Mouse (Mus musculus): Measurements from ENCODE around the gene Twistnb.

Twistnb gene

DNA sequence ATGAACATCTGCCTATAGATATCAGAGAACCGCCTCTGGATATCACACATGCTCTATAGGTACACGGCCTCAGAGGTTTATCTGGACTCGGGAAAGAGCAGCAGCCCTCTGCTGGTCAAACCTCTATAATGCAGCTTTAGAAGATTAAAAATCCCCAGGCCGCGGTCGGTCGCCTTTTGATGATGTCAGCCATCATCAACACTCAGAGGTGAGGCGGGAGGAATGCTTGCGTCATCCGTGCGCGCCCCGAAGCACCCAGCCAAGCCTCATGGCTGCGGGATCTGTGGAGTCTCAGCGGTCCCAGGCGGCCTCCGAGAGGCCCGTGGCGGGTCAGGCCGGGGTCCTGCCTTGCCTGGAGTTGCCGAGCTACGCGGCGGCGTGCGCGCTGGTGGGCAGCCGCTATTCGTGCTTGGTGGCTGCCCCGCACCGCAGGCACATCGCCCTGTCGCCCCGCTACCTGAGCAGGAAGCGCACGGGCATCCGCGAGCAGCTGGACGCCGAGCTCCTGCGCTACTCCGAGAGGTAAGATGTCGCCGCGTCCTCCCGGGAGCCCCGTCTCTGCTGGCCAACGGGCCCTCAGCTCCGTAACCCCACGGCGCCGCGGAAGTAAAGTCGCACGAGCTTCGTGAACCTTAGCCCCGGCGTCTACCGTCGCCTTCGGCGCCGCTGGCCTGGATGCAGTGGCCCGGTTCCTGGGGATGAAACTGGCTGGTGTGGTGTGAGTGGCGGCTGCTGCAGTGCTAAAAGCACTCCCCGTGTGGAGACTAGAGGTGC, at the start of gene Twistnb:
Twistnb (plus strand) TSS at position 249 of the 774 bp plus-strand sequence.
- DNase-seq (ENCODE audit: low spot score): peak; percentile 99

GRCm38 (mm10) chr12:33388842-33389241, 40.6 kb upstream of the Twistnb start:
- DNase-seq (ENCODE audit: low spot score): peak; percentile 83

DNA sequence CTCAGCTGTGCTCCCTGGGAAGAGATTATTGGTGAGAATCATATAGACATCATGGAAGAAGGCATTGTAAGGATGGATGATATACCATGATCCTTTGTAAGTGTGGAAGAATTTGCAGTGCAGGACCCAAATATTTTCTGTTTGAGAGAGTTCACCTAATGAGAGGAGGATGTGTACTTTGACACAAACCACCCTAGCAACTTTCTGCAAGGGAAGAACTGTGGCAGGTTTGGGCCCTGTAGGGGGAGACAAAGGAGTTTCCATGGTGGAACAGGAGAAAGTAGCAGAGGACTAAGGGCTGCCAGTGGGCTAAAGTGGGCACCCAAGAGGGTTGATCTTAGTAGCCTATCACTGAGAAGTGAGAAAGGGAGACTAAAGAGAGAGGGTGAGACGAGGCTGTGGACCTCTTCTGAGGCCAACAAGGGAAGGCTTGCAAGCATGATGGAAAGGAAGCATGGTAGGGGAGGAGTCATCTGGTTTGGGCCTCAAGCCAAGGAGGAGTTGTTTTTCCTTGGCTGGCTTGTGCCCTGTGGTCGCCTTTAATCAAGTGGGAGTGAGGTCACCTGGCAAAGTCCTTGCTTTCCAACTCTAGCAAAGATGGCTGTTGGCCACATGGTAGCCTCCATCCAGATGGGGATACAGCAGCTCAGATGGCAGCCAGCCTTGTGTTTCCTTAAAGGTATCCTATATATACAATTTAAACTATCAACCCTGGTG, 38.4 kb upstream of the Twistnb start:
- DNase-seq (ENCODE audit: low spot score): no peak

DNA sequence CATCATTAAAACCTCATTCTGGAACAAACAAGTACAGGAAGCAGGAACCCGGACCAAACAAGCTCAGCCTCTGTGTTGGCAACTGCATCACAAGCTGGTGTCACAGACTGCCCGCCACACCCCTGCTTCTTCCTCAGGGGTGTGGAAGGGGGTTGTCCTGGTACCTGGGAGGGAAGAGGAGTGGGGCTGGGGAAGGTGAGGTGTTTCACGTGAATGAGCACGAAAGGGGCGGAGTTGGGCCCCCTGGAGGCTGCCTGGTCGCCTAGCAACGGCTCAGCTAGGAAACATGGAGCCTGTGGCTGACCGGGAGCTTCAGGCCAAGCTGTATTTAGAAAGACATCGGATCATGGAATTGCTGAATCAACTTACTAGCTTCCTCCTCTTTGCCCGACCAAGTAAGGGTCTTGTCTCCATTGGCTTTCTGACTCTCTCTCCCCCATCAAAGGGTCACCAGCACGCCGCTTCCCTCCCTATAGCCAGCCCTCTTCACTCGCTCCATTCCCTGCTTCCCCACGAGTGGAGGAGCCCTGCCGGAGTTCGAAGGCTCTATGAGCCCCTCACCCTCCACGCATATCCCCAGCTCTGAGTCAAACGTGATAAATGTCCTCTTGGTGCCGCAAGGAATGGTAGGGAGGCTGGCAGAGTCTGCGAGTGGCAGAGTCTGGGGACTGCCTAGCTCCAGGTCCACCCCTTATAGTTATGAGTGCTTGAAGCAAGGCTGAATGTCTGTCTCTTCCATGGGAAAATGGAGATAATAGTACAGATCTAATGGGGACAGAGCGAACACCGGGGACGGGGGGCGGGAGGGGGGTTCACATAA, 34.4 kb upstream of the Twistnb start, which contains the start of gene Efcab10:
Efcab10 (plus strand) TSS at position 51 of the 820 bp plus-strand sequence.
- peak; percentile 65 for DNase-seq (ENCODE audit: low spot score)

DNA sequence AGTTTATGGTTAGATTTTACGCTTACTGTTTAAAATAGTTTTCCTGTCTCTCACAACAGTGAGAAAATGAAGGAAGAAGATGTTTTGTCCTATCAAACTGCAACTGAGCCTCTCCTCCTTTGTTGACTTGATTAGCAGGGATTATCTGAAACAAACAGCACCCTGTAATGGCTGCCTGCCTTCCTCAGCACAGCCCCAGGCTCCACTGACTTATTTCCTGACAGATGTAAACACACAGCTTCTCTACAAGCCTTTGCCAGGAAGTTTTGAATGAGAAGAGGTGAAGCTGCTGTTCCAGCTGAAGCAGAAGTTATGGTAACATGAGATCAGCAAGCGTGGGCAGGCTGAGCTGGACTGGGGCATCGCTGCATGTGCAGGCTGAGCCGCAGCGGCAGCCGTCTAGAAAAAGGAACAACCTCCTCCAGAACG, 26.2 kb upstream of the Twistnb start:
- no peak for DNase-seq (ENCODE audit: low spot score)

DNA sequence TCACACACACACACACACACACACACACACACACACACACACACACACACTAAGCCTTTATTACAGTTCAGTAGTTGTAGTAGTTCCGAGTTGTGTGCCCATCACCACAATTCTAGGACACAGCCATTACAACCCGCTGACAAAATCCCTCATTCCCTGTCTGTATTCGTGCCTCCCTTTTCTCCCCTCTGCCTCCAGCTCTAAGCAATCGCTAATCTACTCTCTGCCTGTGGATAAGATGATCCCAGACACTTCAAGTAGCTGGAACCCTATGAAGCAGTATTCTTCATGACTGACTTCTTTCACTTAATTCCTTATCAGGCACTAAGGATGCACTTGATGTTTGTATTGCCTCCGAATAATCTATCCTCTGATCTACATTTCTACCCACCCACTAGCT, 24.4 kb upstream of the Twistnb start:
- no peak for DNase-seq (ENCODE audit: low spot score)

- DNase-seq (ENCODE audit: low spot score): no peak
Observed at GRCm38 (mm10) chr12:33405398-33406026, 23.9 kb upstream of the Twistnb start.

DNA sequence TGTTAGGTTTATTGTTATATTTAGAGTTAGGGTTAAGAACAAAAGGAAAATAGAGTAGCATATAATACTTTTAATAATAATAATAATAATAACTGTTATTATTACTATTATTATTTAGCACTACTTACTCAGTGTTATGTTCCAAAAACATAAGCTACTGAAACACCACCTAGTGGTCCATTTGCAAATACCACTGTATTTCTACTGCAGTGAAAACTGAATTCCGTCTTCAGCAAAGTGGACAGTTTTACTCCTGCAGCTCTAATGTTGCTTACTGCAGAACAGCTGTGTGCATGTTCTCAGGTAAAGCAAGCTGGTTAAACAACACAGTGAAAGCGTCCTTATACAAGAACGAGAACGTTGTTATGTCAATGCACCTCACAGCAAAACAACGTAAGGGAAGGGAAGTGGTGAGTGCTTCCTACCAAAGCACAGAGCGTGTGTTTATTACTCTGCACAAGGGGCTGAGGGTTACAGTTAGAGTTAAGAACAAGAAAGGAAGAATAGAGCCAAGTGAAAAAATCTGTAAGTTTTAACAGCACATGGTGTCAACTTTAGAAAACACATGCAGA, 17.8 kb upstream of the Twistnb start:
- no peak for DNase-seq (ENCODE audit: low spot score)

DNA sequence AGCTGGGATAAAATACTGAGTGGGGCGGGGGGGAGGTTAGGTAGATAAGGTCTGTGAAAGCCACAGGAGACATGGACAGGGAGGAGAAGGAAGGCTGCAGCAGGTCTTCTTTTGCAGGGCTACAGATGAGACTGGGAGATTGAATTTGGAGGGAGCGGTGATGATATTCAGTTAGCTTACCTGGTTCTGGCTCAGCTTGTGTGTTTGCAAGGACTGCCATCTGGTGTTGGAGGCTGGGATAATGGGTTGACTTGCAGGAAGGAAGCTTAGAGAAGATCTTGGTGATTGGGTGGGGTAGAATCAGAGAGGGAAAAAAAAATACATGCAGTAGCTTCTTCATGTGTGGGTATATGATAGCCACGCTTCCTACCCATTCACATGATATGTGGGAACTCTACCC, 5.1 kb upstream of the Twistnb start:
- DNase-seq (ENCODE audit: low spot score): peak; percentile 77

- no peak for DNase-seq (ENCODE audit: low spot score)
Observed at GRCm38 (mm10) chr12:33427293-33427692, 2.1 kb upstream of the Twistnb start.

GRCm38 (mm10) chr12:33427726-33428125, 1.7 kb upstream of the Twistnb start:
- no peak for DNase-seq (ENCODE audit: low spot score)

GRCm38 (mm10) chr12:33433812-33434211, 4.4 kb downstream of the Twistnb start:
- DNase-seq (ENCODE audit: low spot score): no peak

- no peak for DNase-seq (ENCODE audit: low spot score)
Observed at GRCm38 (mm10) chr12:33434758-33435157, 5.3 kb downstream of the Twistnb start.

DNA sequence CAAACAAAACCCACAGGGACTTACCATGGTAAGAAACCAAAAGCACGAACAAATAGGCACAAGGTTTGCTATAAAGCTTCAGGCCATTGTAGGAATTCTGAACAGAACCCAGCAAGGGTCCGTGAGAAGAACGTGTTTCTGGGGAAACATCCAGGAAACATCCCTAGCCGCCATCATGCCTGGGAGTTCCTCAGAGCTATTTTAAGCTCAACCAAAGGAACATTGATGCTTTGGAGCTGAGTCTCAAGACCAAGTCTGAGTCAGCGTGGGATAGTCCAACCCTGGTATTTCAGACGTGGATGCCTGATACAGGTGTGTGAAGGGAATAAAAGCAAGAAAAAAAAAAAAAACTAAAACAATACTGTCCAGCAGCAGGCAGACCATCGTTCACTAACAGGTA, 26.0 kb downstream of the Twistnb start:
- DNase-seq (ENCODE audit: low spot score): no peak

DNA sequence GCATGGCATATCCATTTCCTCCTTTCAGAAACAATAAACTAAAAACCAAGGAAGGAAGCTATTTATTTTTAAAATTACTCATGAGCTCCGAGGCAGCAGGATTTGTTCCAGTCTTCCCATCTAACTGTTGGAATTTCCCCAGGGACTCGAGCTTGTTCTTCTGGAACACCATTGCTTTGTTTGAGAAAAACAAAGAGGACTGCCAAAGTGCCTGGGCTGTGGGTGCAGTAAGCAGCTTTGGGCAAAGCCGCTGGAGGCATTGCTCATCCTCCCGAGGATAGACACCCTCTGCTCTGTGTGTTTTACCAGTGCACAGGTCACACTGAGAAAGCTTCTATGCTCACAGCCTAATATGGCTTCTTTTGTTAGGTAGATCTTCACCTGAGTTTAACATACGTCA, 26.8 kb downstream of the Twistnb start:
- no peak for DNase-seq (ENCODE audit: low spot score)

DNA sequence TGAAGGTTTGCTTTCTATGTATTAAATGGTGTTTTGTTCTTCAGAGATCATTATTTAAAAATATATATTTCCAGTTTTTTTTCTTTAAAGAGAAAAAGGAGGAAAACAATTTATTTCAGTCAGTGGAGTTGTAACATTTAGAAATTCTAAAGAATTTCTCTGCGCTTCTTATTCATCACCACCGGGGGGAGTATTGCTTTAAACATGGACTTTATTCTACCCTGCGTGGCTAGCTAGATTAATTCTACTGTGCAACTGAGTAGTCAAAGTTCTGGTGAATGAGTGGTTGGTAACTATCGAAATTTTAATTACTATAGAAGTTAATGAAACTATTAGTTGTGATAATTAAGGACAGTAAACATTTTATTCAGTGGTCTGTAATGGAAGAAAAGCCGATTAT, 51.5 kb downstream of the Twistnb start:
- no peak for DNase-seq (ENCODE audit: low spot score)

GRCm38 (mm10) chr12:33482931-33483330, 53.5 kb downstream of the Twistnb start:
- DNase-seq (ENCODE audit: low spot score): no peak
